Mouse (Mus musculus) hindbrain, postnatal 0 days (tissue): ENCODE data around the gene Zranb3. TPM values are rescaled to one million over a fixed set of nuclear protein-coding genes. Genes with fewer than 3 reads are reported as not detected.
A peak's percentile ranks its signal among the peaks of the same experiment; 100 is the strongest.

ENCODE experiments used
- ATAC-seq: fragments of 200-750 bp; cut with Nextera tagmentation; 2 replicates; pipeline ENCODE4 v1.8.0; 2017; ENCODE audit warnings: mild to moderate bottlenecking, moderate TSS enrichment, moderate library complexity
- DNase-seq: peaks from one replicate; pipeline ENCODE4 v3.0.0-alpha.2; 2015; ENCODE audit warnings: low spot score
- H3K27ac ChIP-seq: fragments of 300-500 bp; sonication (generic); 2 replicates; pipeline ENCODE4 v1.5.1; 2014; ENCODE audit warnings: mild to moderate bottlenecking
- H3K27me3 ChIP-seq: fragments of 300-500 bp; sonication (generic); 2 replicates; pipeline ENCODE4 v1.6.1; 2014; ENCODE audit warnings: low read length, mixed read lengths; ENCODE audit not compliant: insufficient read depth
- H3K36me3 ChIP-seq: fragments of 300-500 bp; sonication (generic); 2 replicates; pipeline ENCODE4 v1.6.1; 2014; ENCODE audit warnings: low read length, mixed read lengths; ENCODE audit not compliant: insufficient read depth
- H3K4me1 ChIP-seq: fragments of 300-500 bp; sonication (generic); 2 replicates; pipeline ENCODE4 v1.6.1; 2014; ENCODE audit warnings: antibody characterized with exemption, low read length, mixed read lengths; ENCODE audit not compliant: insufficient read depth
- H3K4me2 ChIP-seq: fragments of 300-500 bp; sonication (generic); 2 replicates; pipeline ENCODE4 v1.6.1; 2014; ENCODE audit warnings: low read depth, mild to moderate bottlenecking, low read length, moderate library complexity, mixed read lengths
- H3K4me3 ChIP-seq: fragments of 300-500 bp; sonication (generic); 2 replicates; pipeline ENCODE4 v1.5.1; 2014; ENCODE audit warnings: low read length
- H3K9ac ChIP-seq: fragments of 300-500 bp; sonication (generic); replicated peaks from 2 replicates; pipeline ENCODE4 v1.6.1; 2014; ENCODE audit warnings: mild to moderate bottlenecking, low read length, moderate library complexity, mixed read lengths
- H3K9me3 ChIP-seq: fragments of 300-500 bp; sonication (generic); 2 replicates; pipeline ENCODE4 v1.6.1; 2016; ENCODE audit warnings: low read length, mixed read lengths
- CTCF ChIP-seq: IDR thresholded peaks from 2 replicates; pipeline ENCODE4 v1.5.1; 2016; ENCODE audit warnings: antibody characterized with exemption, control low read depth, low read depth
- WGBS: fragments of 180-500 bp; shearing (Covaris S2); extraction: QIAGEN DNeasy Blood & Tissue Kit; methylation state at CpG from one replicate; pipeline ENCODE4 v1.1.7; 2014; 5-methylcytosine and 5-hydroxymethylcytosine counted together
- polyA plus RNA-seq: library from polyadenylated mRNA; unstranded; fragments of >200 nt; fragmentation: Nextera tagmentation; extraction: Ambion mirVana; gene quantifications from 2 replicates; pipeline ENCODE4 v1.2.1, GENCODE M21; 2015
- total RNA-seq: library from RNA; depleted of rRNA; stranded (reverse); fragments of >200 nt; gene quantifications from 2 replicates; pipeline ENCODE4 v1.2.3, GENCODE M21; 2014

Zranb3 gene
- total and polyA plus RNA-seq, 2 experiments from 2014 or later: 3.8 to 8.9 TPM

DNA sequence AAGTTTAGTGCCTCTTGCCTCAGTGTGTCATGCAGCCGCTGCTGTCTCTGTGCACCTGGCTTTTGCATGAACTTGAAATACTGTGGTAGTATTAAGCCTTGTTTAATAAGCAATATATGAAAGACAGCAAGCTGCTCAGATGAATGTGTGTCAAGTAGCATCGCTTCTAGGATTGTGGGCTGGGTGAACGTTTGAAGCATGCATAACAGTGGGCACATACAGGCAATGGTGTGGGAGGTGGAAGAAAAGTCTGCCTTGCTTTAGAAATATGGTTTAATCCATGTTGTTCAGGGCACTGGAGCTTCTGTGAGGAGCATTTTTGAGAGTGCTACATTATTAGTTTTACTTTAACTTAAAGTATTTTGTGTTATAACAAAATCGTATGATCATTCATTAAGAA, 109.0 kb downstream of the Zranb3 start:
- WGBS: 81% methylated on average over 4 of the region's 4 CpGs
- H3K4me2 ChIP-seq: no peak overlapping the region

DNA sequence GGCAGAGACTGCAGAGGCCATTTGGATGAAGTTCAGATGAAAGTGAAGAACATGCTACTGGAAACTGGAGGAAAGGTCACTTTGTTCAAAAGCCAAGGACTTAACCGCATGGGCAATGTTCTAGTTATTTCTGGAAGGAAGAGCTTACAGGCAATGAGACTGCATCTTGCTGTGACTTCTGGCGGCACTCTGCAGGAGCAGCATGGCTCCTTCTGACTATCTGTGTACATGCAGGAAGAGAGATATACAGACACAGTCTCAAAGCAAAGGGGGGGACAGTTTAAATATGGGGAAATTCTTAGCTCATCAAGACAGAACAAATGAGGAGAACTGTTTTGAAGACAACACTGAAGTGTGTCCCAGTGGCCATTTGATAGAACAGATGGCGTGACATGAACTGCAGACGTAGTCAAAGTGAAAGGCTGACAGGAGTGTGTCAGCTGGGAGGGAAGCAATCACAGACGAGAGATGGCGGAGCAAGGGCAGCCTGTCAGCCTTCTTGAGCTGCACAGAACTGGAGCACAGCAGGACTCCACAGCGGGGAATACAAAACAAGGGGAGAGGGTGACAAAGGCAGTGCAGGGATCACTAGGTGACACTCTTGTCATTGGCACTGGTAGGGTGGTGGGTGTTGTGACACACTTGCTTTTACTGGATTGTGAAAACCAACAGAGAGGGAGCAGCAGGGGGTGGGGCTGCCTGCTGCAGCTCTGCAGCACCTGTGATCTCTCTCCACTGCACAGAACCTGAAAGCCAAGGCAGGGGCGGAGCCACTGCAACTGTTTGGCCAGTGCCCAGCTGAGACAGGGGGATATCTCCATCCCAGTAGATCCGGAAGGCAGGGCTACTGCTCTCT, 112.7 kb downstream of the Zranb3 start:
- no peak overlapping the region for H3K4me3 ChIP-seq
- WGBS: 32% methylated on average over 9 of the region's 9 CpGs
- H3K36me3 ChIP-seq: no peaks in the 10 kb centered on the region
- no peaks in the 10 kb centered on the region for H3K27me3 ChIP-seq
- ATAC-seq (peak; percentile 90), DNase-seq (peak; percentile 76)
- peaks cover 14% of the 10 kb centered on the region for H3K4me1 ChIP-seq
- H3K9ac ChIP-seq: 0 out of 2 replicates have a peak overlapping the region, but pooled peaks have one; percentile 21
- 0 out of 2 replicates have a peak overlapping the region, but pooled peaks have one; percentile 30 for H3K4me2 ChIP-seq
- no peak for TF ChIP-seq CTCF
- peak overlapping the region; percentile 83 for H3K27ac ChIP-seq
- H3K9me3 ChIP-seq: no peaks in the 10 kb centered on the region

More for the DNA sequence above, 109.0 kb downstream of the Zranb3 start:
- no peak for TF ChIP-seq CTCF
- Histone ChIP-seq H3K9me3 (no peaks in the 10 kb centered on the region), H3K4me1 (peaks cover 14% of the 10 kb centered on the region), H3K27ac (no peak overlapping the region), H3K4me3 (no peak overlapping the region), H3K9ac (no peak overlapping the region), H3K27me3 (no peaks in the 10 kb centered on the region), H3K36me3 (no peaks in the 10 kb centered on the region)
- no peak for ATAC-seq
- no peak for DNase-seq

DNA sequence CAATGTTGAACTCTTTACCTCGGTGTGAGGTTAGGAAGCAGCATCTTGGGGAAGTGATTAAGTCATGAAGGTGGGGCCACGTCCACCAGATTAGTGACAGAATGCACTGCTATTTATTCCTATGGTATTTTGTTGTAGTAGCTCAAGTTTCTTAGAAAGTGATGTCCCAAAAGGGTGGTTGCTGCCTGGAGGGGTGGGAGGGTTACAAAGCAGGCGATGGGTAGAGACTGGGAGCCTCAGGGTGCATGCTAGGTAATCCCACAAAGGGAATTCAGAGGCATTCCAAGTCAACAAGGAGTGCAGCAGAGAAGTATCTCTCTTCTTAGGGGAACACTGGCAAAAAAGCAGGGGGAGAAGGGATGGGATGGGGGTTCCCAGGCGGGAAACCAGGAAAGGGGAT, 113.5 kb downstream of the Zranb3 start:
- H3K36me3 ChIP-seq: no peaks in the 10 kb centered on the region
- H3K4me3 ChIP-seq: no peak overlapping the region
- H3K9me3 ChIP-seq: no peaks in the 10 kb centered on the region
- H3K27me3 ChIP-seq: no peaks in the 10 kb centered on the region
- ATAC-seq (no peak), DNase-seq (no peak)
- H3K4me2 ChIP-seq: no peak overlapping the region
- H3K27ac ChIP-seq: peak overlapping the region; percentile 83; the same call in 1 of the 2 replicates
- no peak overlapping the region for H3K9ac ChIP-seq
- no peak for TF ChIP-seq CTCF
- 69% methylated on average over 4 of the region's 4 CpGs for WGBS
- peaks cover 14% of the 10 kb centered on the region for H3K4me1 ChIP-seq

DNA sequence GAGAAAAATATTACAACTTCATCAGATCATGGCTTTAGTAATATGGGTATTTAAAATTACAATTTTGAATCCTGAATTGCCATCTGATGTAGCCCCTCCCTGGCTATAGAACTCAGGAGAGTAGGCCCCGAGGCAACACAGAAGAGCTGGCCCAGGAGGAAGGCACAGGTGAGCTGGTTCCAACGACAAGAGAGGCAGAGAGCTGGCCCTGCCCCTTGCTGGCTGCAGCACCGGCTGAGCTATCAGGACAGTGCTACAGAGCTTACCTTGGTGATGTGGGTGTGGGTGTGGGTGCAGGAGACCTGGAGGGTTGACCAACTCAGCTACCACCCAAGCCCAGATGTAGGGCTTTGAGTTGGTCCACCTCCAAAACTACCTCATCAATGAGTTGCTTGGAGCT, 114.6 kb downstream of the Zranb3 start:
- DNase-seq (no peak), ATAC-seq (no peak)
- no peak for TF ChIP-seq CTCF
- H3K36me3 ChIP-seq: no peaks in the 10 kb centered on the region
- H3K9ac ChIP-seq: no peak overlapping the region
- H3K4me3 ChIP-seq: no peak overlapping the region
- no peak overlapping the region for H3K27ac ChIP-seq
- no peak overlapping the region for H3K4me2 ChIP-seq
- no peaks in the 10 kb centered on the region for H3K27me3 ChIP-seq
- 84% methylated on average over 3 of the region's 3 CpGs for WGBS
- peaks cover 14% of the 10 kb centered on the region for H3K4me1 ChIP-seq
- H3K9me3 ChIP-seq: no peaks in the 10 kb centered on the region

DNA sequence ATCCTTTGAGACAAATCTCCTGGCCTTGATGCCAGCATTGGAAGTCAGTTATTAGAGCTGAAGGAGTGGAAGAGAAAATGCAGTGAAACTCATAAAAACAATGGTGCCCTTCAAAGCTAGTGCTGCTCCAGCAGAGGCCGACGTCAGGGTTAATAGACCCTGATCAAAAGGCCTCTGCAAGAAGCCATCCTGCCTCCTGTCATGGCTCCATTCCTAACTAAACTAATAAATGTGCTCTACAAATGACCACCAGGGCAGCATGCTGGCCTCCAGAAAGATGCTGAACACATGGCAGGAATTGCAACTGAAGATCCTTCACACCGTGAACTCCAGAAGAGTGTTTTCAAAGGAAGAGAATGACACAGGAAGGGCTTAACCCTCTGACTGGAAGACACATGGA, 117.5 kb downstream of the Zranb3 start:
- Histone ChIP-seq H3K27me3 (no peaks in the 10 kb centered on the region), H3K4me2 (no peak overlapping the region), H3K9ac (no peak overlapping the region), H3K36me3 (no peaks in the 10 kb centered on the region), H3K4me3 (no peak overlapping the region), H3K27ac (no peak overlapping the region), H3K4me1 (peaks cover 6% of the 10 kb centered on the region), H3K9me3 (no peaks in the 10 kb centered on the region)
- WGBS: 27% methylated on average over 3 of the region's 3 CpGs
- DNase-seq (no peak), ATAC-seq (no peak)
- TF ChIP-seq CTCF: peak; percentile 21; the same call in 1 of the 2 replicates

DNA sequence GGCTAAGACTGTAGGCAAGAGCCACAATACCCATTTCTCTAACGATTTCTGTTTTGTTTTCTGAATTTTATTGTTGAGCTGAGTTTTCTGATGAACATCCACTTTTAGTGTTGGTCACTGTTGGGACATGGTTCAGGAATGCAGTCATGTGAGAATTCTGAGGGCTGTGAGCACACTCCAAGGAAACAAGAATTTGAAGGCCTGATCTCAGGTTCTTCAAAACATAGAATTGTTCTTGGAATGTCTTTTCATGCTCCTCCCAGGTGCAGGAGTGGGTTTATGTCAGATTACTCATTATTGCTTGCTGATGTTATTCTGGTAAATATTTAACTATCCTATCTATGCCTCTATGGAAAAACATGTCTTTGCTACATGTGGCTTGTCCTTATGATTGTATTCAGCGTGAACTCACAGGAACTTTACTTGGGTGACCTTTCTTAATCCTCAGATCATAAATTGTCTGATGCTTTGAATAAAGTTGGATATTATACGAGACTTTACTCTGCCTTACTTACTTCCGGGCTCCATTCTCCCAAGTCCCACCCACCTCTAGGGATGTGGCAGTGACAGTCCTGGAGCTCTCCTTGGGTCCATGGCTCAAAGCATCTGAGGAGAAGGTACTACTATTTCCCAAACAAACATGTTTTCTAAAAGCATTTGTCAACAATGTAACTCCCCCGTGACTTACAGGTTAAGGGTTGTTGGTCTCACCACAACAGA, 119.4 kb downstream of the Zranb3 start:
- no peaks in the 10 kb centered on the region for H3K9me3 ChIP-seq
- 90% methylated on average over 5 of the region's 5 CpGs for WGBS
- no peaks in the 10 kb centered on the region for H3K4me1 ChIP-seq
- no peaks in the 10 kb centered on the region for H3K36me3 ChIP-seq
- no peak overlapping the region for H3K27ac ChIP-seq
- TF ChIP-seq CTCF: no peak
- ATAC-seq: no peak
- DNase-seq: no peak
- no peak overlapping the region for H3K4me3 ChIP-seq
- H3K27me3 ChIP-seq: no peaks in the 10 kb centered on the region
- H3K4me2 ChIP-seq: no peak overlapping the region
- no peak overlapping the region for H3K9ac ChIP-seq
